Mouse (Mus musculus) bone marrow macrophage, adult 2 months (primary cell): ENCODE measurements around the gene Banf1. TPM values are rescaled to one million over a fixed set of nuclear protein-coding genes. Genes with fewer than 3 reads are reported as not detected.

Experiments used
- H3K27ac ChIP-seq: 2 replicates; pipeline ENCODE4 v1.5.1; 2012; ENCODE audit warnings: low read depth, low read length; ENCODE audit not compliant: insufficient read depth
- H3K4me1 ChIP-seq: 2 replicates; pipeline ENCODE4 v1.6.1; 2012; ENCODE audit warnings: low read length; ENCODE audit not compliant: control insufficient read depth, insufficient read depth
- H3K4me3 ChIP-seq: 2 replicates; pipeline ENCODE4 v1.5.1; 2012; ENCODE audit warnings: mild to moderate bottlenecking, low read length, moderate library complexity; ENCODE audit not compliant: insufficient read depth
- CTCF ChIP-seq: IDR thresholded peaks from 2 replicates; pipeline ENCODE4 v1.5.1; 2012; ENCODE audit warnings: low read depth, mild to moderate bottlenecking, low read length, moderate library complexity
- POLR2A ChIP-seq: IDR thresholded peaks from 2 replicates; pipeline ENCODE4 v1.6.1; 2012; ENCODE audit warnings: mild to moderate bottlenecking, low read depth, low read length, borderline replicate concordance
- polyA plus RNA-seq: library from polyadenylated mRNA; stranded (reverse); fragments of >200 nt; gene quantifications from 2 replicates; pipeline ENCODE4 v1.2.4, GENCODE M21; 2012; ENCODE audit not compliant: missing spikeins, insufficient read depth, insufficient read length

Gene Banf1
- polyA plus RNA-seq, 1 experiment = 102 TPM

- H3K4me3 ChIP-seq = no peak overlapping the region
- TF ChIP-seq POLR2A = no peak
- TF ChIP-seq CTCF = no peak
- H3K27ac ChIP-seq = no peak overlapping the region
- H3K4me1 ChIP-seq = no peaks in the 10 kb centered on the region
Observed at GRCm38 (mm10) chr19:5377446-5377845, 10.5 kb upstream of the Banf1 start.

- Histone ChIP-seq H3K4me3 (no peak overlapping the region), H3K4me1 (no peaks in the 10 kb centered on the region), H3K27ac (no peak overlapping the region)
- TF ChIP-seq POLR2A (no peak), CTCF (no peak)
Observed at GRCm38 (mm10) chr19:5374748-5375147, 7.8 kb upstream of the Banf1 start.

GRCm38 (mm10) chr19:5374177-5374576, 7.2 kb upstream of the Banf1 start:
- no peak overlapping the region for H3K27ac ChIP-seq
- H3K4me1 ChIP-seq = no peaks in the 10 kb centered on the region
- TF ChIP-seq CTCF = no peak
- TF ChIP-seq POLR2A = no peak
- H3K4me3 ChIP-seq = no peak overlapping the region

GRCm38 (mm10) chr19:5372724-5373123, 5.8 kb upstream of the Banf1 start:
- TF ChIP-seq CTCF (no peak), POLR2A (no peak)
- Histone ChIP-seq H3K27ac (no peak overlapping the region), H3K4me3 (no peak overlapping the region), H3K4me1 (peaks cover 5% of the 10 kb centered on the region)

GRCm38 (mm10) chr19:5370932-5371331, 4.0 kb upstream of the Banf1 start:
- H3K4me3 ChIP-seq = no peak overlapping the region
- no peak overlapping the region for H3K27ac ChIP-seq
- H3K4me1 ChIP-seq = peaks cover 5% of the 10 kb centered on the region
- TF ChIP-seq POLR2A (no peak), CTCF (no peak)

GRCm38 (mm10) chr19:5367455-5367854, 487 bp upstream of the Banf1 start:
- Histone ChIP-seq H3K4me1 (peaks cover 11% of the 10 kb centered on the region), H3K27ac (peak overlapping the region; percentile 91), H3K4me3 (peak overlapping the region; percentile 73)
- TF ChIP-seq CTCF = 0 out of 2 replicates have a peak, but pooled peaks have one; percentile 10
- TF ChIP-seq POLR2A = no peak

GRCm38 (mm10) chr19:5366175-5367052, 554 bp downstream of the Banf1 start, which contains the start of gene Eif1ad:
Gene Eif1ad, plus strand, starts transcription at chr19:5366741.
- TF ChIP-seq CTCF (no peak), POLR2A (no peak)
- Histone ChIP-seq H3K4me3 (peak within 1 kb of the TSS; percentile 73), H3K27ac (peak within 1 kb of the TSS; percentile 91), H3K4me1 (peaks cover 11% of the 10 kb centered on the region)

- peak overlapping the region; percentile 73 for H3K4me3 ChIP-seq
- peaks cover 11% of the 10 kb centered on the region for H3K4me1 ChIP-seq
- no peak for TF ChIP-seq POLR2A
- no peak for TF ChIP-seq CTCF
- H3K27ac ChIP-seq = 0 out of 2 replicates have a peak overlapping the region, but pooled peaks have one; percentile 2
Observed at GRCm38 (mm10) chr19:5365751-5366150, 1.2 kb downstream of the Banf1 start.

GRCm38 (mm10) chr19:5364124-5364523, 2.8 kb downstream of the Banf1 start:
- Histone ChIP-seq H3K27ac (no peak overlapping the region), H3K4me3 (no peak overlapping the region), H3K4me1 (peaks cover 11% of the 10 kb centered on the region)
- TF ChIP-seq POLR2A = no peak
- TF ChIP-seq CTCF = no peak

GRCm38 (mm10) chr19:5362186-5362585, 4.8 kb downstream of the Banf1 start:
- Histone ChIP-seq H3K27ac (no peak overlapping the region), H3K4me1 (peaks cover 6% of the 10 kb centered on the region; the same call in 1 of the 2 replicates), H3K4me3 (no peak overlapping the region)
- TF ChIP-seq POLR2A (no peak), CTCF (no peak)

GRCm38 (mm10) chr19:5356080-5356479, 10.9 kb downstream of the Banf1 start:
- Histone ChIP-seq H3K4me3 (no peak overlapping the region), H3K4me1 (peaks cover 5% of the 10 kb centered on the region), H3K27ac (no peak overlapping the region)
- no peak for TF ChIP-seq CTCF
- no peak for TF ChIP-seq POLR2A
